Mouse (Mus musculus) ES-E14 (cell line): ENCODE data around the gene Chn1.

ENCODE experiments used
- CHD2 ChIP-seq: IDR thresholded peaks from 2 replicates; pipeline ENCODE4 v1.6.1; 2014; ENCODE audit warnings: mild to moderate bottlenecking, low read depth, low read length, inconsistent platforms
- HCFC1 ChIP-seq: IDR thresholded peaks from 2 replicates; pipeline ENCODE4 v1.6.1; 2012; ENCODE audit warnings: low read length, inconsistent platforms, borderline replicate concordance; ENCODE audit not compliant: insufficient read depth
- MAFK ChIP-seq: IDR thresholded peaks from 2 replicates; pipeline ENCODE4 v1.6.1; 2014; ENCODE audit warnings: mild to moderate bottlenecking, low read depth, low read length, inconsistent platforms; ENCODE audit not compliant: insufficient read depth
- ZC3H11A ChIP-seq: IDR thresholded peaks from 2 replicates; pipeline ENCODE4 v1.6.1; 2012; ENCODE audit warnings: low read depth, mild to moderate bottlenecking, inconsistent platforms, low read length, borderline replicate concordance
- ZNF384 ChIP-seq: IDR thresholded peaks from 2 replicates; pipeline ENCODE4 v1.6.1; 2012; ENCODE audit warnings: low read depth, low read length, inconsistent platforms

DNA sequence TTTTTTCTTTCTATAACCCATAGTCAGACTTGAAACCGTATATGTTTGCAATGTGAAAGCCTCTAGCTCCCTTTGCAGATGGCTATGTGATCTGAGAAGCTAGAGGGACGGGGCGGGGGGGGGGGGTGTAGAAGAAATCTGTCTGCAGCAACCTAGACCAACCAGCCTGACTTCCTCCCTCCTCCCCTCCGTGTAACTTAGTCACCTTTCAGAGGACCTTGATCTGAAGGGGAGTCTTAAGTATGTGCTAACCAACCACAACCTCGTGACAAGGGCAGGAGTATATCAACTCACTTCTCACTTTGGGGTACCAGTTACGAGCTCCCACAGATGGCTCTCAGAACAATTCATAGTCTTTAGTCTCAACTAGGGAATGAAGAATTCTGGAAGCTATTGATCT, 166.8 kb downstream of the Chn1 start:
- TF ChIP-seq HCFC1 (no peak), CHD2 (no peak), ZC3H11A (no peak), ZNF384 (no peak), MAFK (no peak)
